Mouse (Mus musculus) heart, adult 2 months (tissue): Measurements from ENCODE around the gene Fndc3b.

Source experiments
- CTCF ChIP-seq: fragments of 200-600 bp; IDR thresholded peaks from 2 replicates; pipeline ENCODE4 v1.8.1; 2022; ENCODE audit warnings: antibody characterized with exemption, mild to moderate bottlenecking, moderate library complexity
- POLR2A ChIP-seq: fragments of 200-500 bp; IDR thresholded peaks from 2 replicates; pipeline ENCODE4 v1.6.1; 2011; ENCODE audit warnings: mild to moderate bottlenecking, low read depth, low read length, control low read depth; ENCODE audit not compliant: insufficient read depth

DNA sequence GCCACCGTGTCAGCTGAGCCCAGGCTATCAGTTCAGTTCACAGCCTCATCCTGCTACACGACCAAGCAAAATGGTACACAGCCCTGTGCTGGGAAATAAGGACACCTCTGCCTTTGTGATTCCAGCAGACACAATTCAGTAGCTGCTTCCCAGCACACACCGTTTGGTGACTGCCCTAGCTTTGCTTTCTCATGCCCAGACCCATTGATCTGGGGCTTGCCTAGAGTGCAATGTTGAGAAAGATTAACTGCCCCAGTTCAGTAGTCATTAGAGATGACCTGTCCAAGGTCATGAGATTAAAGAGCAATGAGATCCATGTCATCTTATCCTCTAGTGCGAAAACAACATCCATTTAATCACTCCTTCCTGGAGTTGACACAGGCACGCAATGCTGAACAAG is 47.9 kb downstream of the Fndc3b start:
- TF ChIP-seq CTCF (no peak), POLR2A (no peak)
